Mouse (Mus musculus) MN1 (cell line): Measurements from ENCODE around the gene Bloc1s6.

ENCODE experiments used
- DNase-seq: peaks from one replicate; pipeline ENCODE4 v3.0.0-alpha.2; 2016; ENCODE audit warnings: low spot score

Bloc1s6 gene

DNA sequence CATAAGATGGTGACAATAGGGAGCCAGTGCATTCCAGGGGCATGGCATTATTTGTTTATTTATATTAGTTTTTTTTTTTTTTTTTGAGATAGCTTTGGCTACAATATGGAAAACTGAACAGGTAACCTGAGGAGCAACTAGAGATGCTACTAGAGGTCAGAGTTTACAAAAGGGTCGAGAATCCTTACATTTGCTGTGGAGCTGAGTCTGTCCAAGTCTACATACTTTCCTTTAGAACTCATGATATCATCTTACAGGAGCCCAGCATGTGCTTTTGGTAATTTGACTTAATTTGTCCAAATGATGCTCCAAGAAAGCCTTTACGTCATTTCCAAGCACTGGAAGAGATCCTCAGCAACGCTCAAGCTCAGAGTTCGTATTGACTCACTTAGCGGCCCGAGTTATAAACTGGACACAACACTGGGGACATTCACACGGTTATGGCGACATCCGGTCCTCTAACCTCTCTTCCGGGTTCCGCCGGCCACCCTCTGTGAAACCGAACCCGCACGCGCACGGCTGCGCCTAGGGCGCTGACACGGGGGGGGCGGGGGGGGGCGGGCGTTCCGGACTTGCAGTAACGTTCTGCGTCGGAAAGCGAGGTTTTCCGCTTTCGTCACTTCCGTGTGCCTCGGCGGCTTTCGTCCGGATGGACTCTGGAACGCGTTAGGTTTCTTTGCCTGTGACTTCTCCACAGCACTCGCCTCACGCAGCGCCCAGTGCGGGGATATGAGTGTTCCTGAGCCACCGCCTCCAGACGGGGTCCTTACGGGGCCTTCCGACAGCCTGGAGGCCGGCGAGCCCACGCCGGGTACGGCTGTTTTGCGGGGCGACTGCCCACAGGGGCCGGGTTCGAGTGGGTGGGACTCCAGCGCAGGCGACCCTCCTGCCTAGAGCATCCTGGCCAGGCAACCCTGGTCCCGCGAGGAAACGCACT is at the start of gene Bloc1s6:
Gene Bloc1s6 (plus strand): TSS at position 610 of the 937 bp plus-strand sequence.
- peak; percentile 95 for DNase-seq

DNA sequence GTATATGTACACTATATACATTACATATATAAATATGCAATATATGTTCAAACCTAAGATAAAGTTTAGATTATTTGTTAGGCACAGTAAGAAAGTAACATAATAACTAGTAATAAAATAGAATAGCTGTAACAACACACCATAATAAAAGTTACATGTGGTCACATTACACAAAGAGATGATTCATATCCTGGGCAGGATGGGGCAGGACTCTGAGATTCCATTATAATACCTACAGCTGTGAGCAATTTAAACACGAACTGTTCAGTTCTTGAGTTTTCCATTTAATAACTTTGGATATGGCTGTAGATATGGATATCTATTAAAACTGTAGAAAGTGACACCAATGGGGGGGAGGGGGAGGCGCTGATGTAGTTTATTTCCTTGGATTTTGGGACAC is 40.8 kb upstream of the Bloc1s6 start:
- no peak for DNase-seq

DNA sequence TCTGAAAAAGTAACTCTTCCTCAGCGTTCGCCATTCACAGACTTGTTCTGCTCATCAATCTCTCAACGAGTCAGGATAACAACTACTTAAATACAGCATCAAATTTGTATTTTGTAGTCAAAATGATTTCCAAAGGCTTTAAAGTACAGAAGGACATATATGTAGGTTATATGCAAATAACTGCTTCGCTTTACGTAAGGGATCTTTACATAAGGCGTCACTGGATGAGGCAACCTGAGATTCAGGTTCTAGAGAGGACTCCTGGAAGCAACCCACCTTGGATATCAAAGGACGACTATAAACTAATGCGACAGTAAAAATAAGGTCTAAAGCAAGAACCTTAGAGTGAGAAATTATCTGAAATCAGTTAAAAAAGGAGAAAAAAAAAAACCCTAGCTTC is 37.3 kb upstream of the Bloc1s6 start:
- DNase-seq = no peak

DNA sequence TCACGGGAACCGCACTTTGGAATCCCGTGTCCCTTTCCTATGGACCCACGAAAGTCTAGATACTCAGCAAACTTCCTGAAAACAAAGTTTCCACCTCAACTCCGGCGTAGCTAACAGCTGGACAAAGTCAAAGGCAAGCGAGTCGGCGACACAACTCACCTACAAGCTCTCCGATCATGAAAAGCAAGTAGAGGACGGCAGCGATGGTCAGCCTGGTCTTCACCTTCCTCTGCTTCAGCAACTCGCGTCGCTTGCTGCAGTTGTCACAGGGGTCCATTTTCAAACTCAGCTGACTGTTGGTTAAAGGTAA is 36.5 kb upstream of the Bloc1s6 start:
- DNase-seq = no peak

DNA sequence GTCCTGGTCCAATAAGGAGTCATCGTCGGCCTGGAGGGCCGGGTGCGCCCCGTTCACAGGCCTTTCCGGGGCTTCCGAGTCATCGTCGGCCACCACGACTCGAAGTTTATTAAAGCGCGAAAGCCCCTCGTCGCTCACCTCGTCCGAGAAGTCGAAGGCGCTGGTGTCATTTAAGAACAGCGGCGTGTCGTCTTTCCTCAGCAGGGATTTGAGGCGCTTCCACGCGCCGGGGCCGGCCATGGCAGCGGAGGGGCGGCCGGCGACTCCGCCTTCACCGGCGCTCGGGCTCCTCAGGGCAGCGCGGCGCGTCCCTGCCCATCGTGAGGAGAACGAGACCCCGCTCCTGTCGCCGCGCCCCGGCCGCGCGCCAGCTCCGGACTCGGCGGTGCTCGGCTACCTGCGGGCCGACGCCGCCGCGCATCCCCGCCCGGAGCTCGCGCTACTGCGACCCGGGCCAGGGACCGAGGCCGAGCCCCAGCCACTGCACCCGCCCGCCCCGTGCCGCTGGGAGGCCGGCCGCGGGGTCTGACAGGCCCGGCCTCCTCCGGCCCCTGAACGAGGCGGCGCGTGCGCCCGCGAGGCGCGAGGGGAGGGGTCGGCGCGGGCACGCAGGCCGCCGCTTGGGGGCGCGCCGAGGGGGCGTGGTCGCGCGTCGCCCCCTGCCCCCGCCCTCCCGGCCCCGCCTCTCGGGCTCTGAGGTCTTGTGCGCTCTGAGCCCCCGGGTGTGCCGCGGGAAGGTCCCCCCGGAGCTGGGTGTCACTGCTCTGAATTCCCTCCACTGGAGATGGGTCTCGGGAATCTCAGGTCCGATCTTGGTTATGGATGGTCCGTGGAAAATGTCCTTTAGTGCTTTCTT is 35.9 kb upstream of the Bloc1s6 start, which contains the start of gene Slc30a4:
Gene Slc30a4 (minus strand): TSS at position 483 of the 856 bp plus-strand sequence.
- DNase-seq = peak; percentile 85

DNA sequence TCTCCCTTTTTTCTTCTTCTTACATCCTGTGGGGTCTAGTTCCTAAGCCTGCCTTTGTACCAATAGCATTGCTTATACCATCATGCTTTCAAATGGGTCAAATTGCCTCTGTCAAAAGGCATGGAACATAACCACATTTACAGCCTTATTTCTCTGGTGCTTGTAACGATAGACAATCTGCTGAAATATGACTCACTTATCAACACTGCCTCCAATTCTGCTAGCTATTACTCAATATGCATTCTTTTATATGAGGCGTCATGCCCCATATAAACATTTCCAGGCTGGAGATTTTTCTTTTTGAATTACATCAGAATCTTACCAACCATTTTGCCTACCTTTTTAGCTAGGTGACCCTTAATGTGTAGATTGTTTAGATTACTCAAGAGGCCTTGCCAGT is 33.7 kb upstream of the Bloc1s6 start:
- no peak for DNase-seq

DNA sequence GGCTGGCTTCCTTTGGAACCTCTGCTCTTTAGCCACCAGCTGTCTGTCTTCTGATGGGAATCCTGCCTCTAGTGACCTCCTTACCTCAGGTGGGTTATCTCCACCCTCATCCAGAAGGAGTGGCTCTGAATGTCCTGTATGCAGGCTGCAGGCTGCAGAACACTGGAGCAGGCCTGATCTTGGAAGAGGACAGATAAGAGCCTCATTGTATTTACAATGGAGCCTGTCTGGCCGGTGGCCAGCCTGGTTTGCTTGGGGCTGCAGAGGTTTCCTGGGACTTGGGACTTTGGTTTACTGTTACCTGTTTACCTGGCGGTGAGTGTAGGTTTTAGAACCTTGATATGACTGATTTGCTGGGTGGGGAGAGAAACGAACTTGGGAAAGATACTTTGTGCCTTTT is 30.2 kb upstream of the Bloc1s6 start:
- DNase-seq = no peak

DNA sequence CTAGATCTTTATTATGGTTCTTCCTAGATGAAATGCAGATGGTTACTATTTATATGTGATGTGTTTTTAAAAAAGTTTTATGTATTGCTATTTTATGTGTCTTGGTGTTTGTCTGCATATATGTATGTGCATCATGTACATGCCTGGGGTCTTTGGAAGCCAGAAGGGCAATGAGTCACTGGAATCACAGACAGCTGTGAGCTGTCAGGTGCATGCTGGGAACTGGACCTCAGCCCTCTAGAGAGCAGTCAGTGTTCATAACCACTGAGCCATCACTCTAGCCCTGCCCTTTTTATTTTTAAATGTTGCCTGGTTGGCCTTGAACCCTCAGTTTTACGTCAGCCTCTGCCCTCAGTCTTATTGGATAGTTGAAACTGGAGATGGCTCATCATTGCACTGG is 29.1 kb upstream of the Bloc1s6 start:
- no peak for DNase-seq

DNA sequence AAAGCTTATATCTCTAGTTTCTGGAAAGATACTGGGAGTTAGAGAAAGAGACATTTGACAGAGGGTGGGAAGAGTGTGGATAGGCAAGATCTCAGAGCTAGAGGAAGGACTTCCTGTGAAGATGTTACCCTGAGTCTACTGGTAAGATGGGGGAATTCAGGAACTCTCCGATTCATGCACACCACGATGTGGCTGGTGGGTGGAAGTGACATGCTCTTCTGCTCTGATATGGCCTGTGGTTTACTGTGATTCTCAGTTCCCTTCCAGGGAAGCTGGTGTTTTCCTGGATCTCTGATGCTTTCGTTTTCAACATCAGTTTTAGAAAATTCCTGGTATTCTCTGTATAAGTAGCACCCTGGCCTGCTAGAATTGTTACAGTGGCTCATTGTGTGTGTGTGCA is 26.4 kb upstream of the Bloc1s6 start:
- no peak for DNase-seq

DNA sequence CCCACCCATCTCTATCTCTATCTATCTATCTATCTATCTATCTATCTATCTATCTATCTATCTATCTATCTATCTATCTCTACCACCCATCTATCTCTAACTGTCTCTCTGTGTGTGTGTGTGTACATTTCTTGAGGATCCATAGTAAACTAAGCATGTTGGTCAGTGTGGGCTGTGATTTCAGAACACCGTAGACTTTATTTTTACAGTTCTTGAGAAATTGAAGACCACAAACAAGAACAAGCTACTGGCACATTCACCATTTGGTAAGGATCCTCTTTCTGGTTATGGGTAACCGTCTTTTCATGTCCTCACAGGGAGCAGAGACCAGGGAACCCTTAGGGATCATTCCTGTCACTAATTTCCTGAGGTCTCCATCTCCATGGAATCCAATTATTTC is 25.5 kb upstream of the Bloc1s6 start:
- DNase-seq = no peak

DNA sequence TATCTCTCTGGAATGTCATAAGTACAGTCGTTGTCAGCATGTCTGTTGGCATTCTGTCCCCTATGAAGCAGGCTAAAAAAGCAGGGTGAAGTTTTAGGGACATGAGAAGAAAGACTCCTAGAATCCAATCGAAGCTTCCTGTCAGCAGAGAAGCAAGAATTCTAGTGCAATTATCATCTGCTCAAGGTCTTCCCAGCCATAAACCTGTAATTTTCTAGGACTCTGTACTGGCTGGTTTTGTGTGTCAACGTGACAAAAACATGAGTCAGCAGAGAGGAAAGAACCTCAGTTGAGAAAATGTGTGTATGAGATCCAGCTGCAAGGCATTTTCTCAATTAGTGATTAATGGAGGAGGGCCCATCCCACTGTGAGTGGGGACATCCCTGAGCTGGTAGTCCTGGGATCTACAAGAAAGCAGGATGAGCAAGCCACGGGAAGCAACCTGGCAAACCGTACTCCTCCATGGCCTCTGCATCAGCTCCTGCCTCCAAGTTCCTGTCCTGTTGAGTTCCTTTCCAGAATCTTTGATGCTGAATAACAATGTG is 23.1 kb upstream of the Bloc1s6 start:
- DNase-seq = no peak

DNA sequence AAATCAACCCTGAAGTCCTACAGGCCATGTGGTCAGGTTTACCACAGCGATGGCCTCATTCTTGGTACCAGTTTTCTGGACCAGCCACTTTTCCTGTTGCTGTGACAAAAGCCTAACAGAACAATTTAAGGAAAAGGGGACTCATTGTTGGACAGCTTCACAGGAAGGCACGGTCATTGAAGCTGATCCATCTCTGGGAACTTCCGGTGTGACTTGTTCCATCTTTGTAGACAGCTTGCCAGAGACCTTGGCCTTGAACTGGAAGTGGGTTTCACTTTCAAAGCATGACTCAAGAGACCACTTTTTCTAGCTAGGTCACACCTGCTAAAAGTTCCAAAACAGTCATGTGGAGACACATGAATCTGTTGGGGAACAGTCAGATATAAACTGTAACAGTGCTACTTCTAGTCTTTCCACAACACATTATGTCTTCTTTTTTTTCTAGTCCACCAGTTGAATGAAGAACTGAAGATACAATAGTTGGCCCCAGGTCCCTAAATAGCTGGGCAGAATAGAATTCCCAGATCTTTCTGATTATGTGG is 21.9 kb upstream of the Bloc1s6 start:
- DNase-seq = no peak

DNA sequence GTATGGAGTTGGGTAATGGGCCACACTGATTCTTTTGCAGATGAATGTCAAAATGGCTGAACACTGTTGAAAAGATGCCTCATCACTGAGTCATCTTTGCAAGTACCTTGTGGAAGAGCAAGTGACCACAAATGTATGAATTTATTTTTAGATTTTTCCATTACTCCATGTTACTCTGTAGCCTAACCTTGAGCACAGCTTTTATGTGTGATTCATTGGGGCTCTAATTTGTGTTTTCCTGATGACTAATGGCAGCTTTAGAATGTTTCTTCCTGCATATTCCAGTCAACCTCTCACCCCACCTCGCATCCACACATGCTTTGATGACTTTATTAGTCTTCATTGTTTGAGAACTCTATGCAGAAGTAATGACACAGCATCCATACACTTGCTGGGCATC is 19.1 kb upstream of the Bloc1s6 start:
- DNase-seq = no peak

DNA sequence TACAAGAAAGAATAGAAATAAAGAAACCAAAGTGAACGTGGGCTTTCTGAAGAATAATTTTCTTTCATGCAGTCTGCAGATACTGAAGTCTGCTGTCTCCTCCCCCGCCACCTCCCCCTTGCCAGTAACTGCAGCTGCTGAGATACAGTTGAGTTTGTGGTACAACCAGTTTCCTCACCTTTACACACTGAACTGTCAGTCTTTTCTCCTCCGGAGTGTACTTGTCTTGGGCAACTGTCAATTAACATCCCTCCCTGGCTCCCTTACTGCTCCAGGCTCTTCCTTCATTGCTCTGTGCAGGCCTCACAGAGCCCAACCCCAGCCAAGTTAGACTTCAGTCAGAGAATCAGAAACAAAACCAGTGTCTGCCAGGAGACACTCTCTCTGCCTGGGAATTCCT is 17.7 kb upstream of the Bloc1s6 start:
- DNase-seq = no peak

DNA sequence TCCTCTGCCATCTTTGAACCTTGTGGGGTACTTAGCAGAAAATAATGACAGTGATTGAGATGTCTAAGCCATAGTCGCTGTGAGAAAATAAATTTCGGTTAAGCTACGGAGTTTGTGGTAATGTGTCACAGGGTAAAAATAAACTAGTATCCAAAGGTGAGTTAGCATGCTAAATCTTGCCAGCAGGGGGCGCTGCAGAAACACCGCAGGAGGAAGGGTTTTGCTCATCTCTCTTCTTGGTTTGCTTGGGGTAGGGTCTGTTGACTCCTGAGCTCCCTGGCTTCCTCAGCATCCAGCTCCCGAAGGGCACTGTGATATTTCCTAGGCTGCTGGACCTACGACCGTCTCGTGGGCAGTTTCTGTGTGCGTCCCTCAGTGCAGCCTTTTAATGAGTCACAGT is 12.7 kb upstream of the Bloc1s6 start:
- DNase-seq = no peak

DNA sequence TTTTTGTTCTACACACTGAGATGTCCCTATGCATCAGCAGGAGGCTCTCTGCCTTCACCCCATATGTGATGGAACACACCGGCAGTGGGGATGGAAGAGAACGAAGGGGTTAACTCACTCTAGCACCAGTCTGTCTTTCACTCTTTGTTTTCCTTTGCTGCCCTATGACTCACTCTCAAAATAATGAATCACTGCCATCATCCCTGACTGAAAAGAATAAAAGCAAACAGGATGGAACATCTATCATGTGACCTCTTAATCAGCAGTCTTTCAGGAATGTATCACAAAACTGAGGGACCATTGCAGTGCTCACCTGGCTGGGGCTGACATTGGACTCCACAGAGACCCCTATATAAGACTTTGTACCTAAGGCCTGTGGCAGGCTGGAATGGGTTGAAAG is 6.8 kb upstream of the Bloc1s6 start:
- peak; percentile 21 for DNase-seq

DNA sequence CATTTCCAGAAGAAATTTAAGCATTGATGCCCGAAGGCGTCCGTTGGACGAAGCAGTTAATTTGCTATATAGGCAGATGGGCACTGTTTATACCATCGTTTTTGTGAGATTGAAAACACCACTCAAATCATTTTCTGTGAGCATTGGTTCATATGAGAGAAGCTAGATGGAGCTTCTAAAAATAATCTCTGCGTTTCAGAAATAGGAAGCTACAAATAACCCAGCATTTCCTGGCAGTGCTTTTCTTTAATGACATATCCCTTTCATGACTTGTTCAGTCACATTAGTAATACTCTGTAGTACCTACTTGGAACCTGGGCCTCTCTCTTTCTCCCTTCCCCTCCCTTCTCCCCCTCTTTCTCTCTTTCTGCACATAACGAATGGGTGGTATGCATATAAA is 720 bp downstream of the Bloc1s6 start:
- DNase-seq = peak; percentile 13

DNA sequence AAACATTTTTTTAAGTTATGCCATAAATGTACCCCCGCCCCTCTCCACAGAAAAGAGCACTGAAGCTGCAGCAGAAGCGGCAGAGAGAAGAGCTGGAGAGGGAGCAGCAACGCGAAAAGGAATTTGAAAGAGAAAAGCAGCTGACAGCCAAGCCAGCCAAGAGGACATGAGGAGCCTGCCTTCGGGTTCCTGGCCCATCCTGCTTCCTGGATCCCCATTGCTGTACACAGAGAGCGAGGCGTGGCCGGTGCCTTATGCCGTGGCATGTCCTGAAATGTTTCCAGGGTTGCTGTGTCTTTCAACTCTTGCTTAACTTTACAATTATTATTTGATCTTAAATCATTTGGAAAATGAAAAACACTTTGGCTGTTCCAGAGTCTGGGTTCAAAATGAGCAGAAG is 8.2 kb downstream of the Bloc1s6 start:
- no peak for DNase-seq

DNA sequence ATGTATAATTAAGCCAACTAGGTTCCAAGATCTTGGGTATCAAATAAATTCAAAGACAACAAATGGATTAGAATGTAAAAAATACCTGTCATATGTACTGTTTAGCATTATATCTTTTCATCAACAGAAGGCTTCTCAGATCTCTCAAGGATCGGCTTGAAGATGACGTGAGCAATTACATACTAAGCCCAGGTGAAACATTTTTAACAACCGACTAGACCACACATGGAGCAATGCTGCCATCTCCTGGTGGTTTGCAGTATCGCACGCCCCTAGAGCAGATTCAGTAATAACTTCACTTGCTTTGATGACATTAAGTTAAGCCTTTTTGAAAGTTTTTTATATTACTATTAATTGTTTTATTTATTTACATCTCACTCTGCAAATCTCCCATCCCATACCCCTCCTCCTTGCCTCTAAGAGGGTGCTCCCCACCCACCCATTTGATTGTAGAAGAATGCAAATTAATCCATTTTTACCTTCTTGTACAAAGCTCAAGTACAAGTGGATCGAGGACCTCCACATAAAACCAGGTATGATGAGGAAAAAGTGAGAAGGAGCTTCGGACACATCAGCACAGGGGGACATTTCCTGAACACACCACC is 15.5 kb downstream of the Bloc1s6 start:
- DNase-seq = peak; percentile 61

DNA sequence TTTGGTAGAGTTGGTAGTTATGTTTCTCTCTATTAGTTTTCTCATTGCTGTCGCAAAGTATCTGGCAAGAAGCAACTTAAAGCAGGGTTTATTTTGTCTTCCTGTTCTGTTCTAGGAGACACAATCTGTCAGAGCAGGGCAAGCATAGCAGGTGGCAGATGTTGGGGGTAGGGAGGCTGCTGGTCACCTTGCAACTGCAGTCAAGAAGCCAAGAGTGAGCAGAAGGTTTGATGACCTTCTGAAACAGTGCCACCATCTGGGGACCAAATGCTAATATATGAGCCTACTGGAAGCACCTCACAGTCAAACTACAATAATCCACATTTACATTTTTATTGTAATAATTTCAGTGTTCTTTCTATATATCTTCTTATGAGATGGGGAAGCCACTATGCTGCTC is 21.5 kb downstream of the Bloc1s6 start:
- DNase-seq = no peak

DNA sequence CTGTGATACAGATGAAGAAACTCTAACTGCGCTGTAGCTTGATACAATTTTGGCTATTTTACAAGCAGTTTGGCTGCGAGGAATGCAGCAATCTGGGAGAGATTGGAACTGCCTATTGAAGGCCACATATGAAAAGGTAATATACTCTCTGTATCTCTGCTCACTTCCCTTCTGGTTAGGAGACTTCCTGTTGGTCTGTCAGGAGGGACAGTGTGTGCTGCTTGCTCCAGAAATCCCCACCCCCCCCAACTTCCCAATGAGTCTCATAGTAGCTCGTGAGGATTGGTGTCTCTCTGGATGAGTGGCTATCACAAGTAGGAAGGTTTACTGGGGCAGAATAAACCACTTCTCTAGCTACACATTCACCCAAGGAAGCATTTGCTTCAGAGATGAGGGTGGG is 24.7 kb downstream of the Bloc1s6 start:
- no peak for DNase-seq

DNA sequence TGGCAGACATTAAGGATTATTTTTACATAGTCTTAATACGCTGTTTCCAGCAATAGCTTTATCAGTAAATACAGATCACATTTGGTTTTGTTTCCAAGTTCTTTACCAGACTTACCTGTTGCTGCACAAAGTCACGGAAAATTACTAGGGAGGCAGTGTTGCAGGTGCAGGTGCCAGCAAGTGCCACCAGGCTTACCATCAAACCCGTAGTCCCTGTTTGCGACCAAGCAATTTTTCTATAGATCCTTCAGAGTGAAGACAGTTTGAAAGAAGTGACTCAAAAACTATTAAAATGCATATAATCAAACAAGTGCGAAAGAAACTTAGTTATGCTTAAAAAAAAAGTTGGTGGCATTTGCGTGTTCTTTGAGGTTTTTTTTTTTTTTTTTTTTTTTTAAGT is 26.2 kb downstream of the Bloc1s6 start:
- no peak for DNase-seq
